Mouse (Mus musculus) kidney, embryonic 14.5 days (tissue): ENCODE data around the gene Bmp10. TPM values are rescaled to one million over a fixed set of nuclear protein-coding genes. Genes with fewer than 3 reads are reported as not detected.
A peak's percentile ranks its signal among the peaks of the same experiment; 100 is the strongest.

Experiments
- ATAC-seq: fragments of 200-750 bp; cut with Nextera tagmentation; 2 replicates; pipeline ENCODE4 v1.8.0; 2017; ENCODE audit warnings: moderate number of reproducible peaks, mild to moderate bottlenecking, moderate TSS enrichment, moderate library complexity; ENCODE audit not compliant: low FRiP score, low TSS enrichment
- H3K27ac ChIP-seq: fragments of 300-500 bp; sonication (generic); 2 replicates; pipeline ENCODE4 v1.5.1; 2014; ENCODE audit warnings: low read depth, mild to moderate bottlenecking, low read length, moderate library complexity, mixed read lengths
- H3K27me3 ChIP-seq: fragments of 300-500 bp; sonication (generic); 2 replicates; pipeline ENCODE4 v1.6.1; 2014; ENCODE audit warnings: mild to moderate bottlenecking, low read length; ENCODE audit not compliant: control insufficient read depth, insufficient read depth
- H3K36me3 ChIP-seq: fragments of 300-500 bp; sonication (generic); 2 replicates; pipeline ENCODE4 v1.6.1; 2014; ENCODE audit warnings: low read length, mixed read lengths; ENCODE audit not compliant: control insufficient read depth, insufficient read depth
- H3K4me1 ChIP-seq: fragments of 300-500 bp; sonication (generic); 2 replicates; pipeline ENCODE4 v1.6.1; 2014; ENCODE audit warnings: low read length, mixed read lengths; ENCODE audit not compliant: control insufficient read depth, insufficient read depth
- H3K4me2 ChIP-seq: fragments of 300-500 bp; sonication (generic); replicated peaks from 2 replicates; pipeline ENCODE4 v1.6.1; 2014; ENCODE audit warnings: low read depth, mild to moderate bottlenecking, low read length
- H3K4me3 ChIP-seq: fragments of 300-500 bp; sonication (generic); 2 replicates; pipeline ENCODE4 v1.5.1; 2014; ENCODE audit warnings: mild to moderate bottlenecking, low read length
- H3K9ac ChIP-seq: fragments of 300-500 bp; sonication (generic); 2 replicates; pipeline ENCODE4 v1.6.1; 2014; ENCODE audit warnings: low read depth, mild to moderate bottlenecking, low read length, moderate library complexity
- H3K9me3 ChIP-seq: fragments of 300-500 bp; sonication (generic); 2 replicates; pipeline ENCODE4 v1.6.1; 2016; ENCODE audit warnings: low read length; ENCODE audit not compliant: control insufficient read depth
- WGBS: fragments of 180-500 bp; shearing (Covaris S2); extraction: QIAGEN DNeasy Blood & Tissue Kit; methylation state at CpG from one replicate; pipeline ENCODE4 v1.1.7; 2014; 5-methylcytosine and 5-hydroxymethylcytosine counted together
- polyA plus RNA-seq: library from polyadenylated mRNA; unstranded; fragments of >200 nt; fragmentation: Nextera tagmentation; extraction: Ambion mirVana; gene quantifications from 2 replicates; pipeline ENCODE4 v1.2.1, GENCODE M21; 2014

The Bmp10 gene
- polyA plus RNA-seq, 1 experiment from 2014 or later = not detected

- H3K4me3 ChIP-seq = no peak overlapping the region
- H3K36me3 ChIP-seq = no peaks in the 10 kb centered on the region
- no peak overlapping the region for H3K9ac ChIP-seq
- 70% methylated on average over 9 of the region's 9 CpGs for WGBS
- H3K4me1 ChIP-seq = 0 out of 2 replicates have a peak, but pooled peaks cover 9% of the 10 kb centered on the region
- 0 out of 2 replicates have a peak, but pooled peaks have one; percentile 25 for ATAC-seq
- no peaks in the 10 kb centered on the region for H3K9me3 ChIP-seq
- no peaks in the 10 kb centered on the region for H3K27me3 ChIP-seq
- no peak overlapping the region for H3K27ac ChIP-seq
- no peak overlapping the region for H3K4me2 ChIP-seq
Measured at GRCm38 (mm10) chr6:87394783-87395182, 34.0 kb upstream of the Bmp10 start.

GRCm38 (mm10) chr6:87399137-87399536 is 29.7 kb upstream of the Bmp10 start:
- no peaks in the 10 kb centered on the region for H3K36me3 ChIP-seq
- no peak overlapping the region for H3K27ac ChIP-seq
- H3K9ac ChIP-seq = no peak overlapping the region
- H3K27me3 ChIP-seq = no peaks in the 10 kb centered on the region
- WGBS = 1% methylated on average over 5 of the region's 5 CpGs
- H3K9me3 ChIP-seq = no peaks in the 10 kb centered on the region
- H3K4me3 ChIP-seq = no peak overlapping the region
- H3K4me1 ChIP-seq = 0 out of 2 replicates have a peak, but pooled peaks cover 4% of the 10 kb centered on the region
- no peak overlapping the region for H3K4me2 ChIP-seq
- peak; percentile 57; the same call in 1 of the 2 replicates for ATAC-seq

DNA sequence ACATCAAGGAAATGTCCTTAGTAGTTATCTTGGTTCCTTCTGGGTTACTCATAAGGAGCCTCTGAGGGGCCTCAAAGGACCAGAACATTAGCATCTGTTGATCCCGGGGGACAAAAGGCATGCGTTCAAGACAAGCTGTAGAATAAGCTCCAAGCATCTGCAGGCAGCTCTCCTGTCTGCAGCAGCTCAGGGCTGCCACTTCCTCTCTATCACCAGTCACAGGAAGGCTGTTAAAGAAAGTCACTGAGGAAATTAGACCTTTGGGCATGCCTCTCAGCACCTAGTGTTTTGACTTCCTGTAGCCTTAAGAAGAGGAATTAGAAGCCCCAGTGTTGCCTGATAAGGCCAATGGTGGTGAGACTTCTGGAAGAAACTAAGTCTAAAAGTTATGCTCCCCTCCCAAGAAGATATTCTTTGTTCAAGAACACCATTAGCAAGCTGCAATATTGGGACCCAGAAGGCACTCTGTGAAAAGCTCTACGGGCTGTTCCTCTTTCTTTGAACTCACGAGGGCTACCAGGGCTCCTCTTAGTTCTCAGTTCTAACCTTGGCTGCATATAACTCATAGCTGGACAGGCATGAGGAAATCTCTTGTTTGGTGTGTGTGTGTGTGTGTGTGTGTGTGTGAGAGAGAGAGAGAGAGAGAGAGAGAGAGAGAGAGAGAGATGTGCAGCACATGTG is 28.8 kb upstream of the Bmp10 start:
- Histone ChIP-seq H3K4me1 (no peaks in the 10 kb centered on the region), H3K9ac (no peak overlapping the region), H3K4me2 (no peak overlapping the region), H3K4me3 (no peak overlapping the region), H3K27me3 (no peaks in the 10 kb centered on the region), H3K27ac (no peak overlapping the region), H3K36me3 (no peaks in the 10 kb centered on the region), H3K9me3 (no peaks in the 10 kb centered on the region)
- 60% methylated on average over 4 of the region's 4 CpGs for WGBS
- ATAC-seq = no peak

DNA sequence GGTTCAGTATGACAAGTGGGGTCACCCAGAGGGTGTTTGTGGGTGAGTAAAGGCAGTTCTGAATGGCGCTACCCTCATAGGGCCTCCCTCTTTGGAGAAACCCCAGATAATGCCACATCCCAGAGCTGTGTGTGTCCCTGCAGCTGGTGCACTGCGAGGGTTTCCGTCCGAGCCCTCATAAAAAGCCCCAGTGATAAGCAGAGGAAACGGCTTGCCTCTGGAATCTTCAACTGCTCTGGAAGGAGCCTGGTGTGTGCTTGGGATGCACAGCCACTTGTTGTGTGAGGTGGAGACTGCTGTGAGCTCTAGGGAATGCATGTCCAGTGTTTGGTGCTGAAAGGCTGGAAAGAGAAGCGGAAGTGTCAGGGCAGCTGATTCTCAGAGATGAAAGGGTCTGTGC is 27.3 kb upstream of the Bmp10 start:
- Histone ChIP-seq H3K9me3 (no peaks in the 10 kb centered on the region), H3K4me1 (no peaks in the 10 kb centered on the region), H3K9ac (no peak overlapping the region), H3K27ac (no peak overlapping the region), H3K4me2 (no peak overlapping the region), H3K27me3 (no peaks in the 10 kb centered on the region), H3K36me3 (no peaks in the 10 kb centered on the region), H3K4me3 (no peak overlapping the region)
- ATAC-seq = no peak
- WGBS = 57% methylated on average over 6 of the region's 6 CpGs

- H3K27me3 ChIP-seq = no peaks in the 10 kb centered on the region
- WGBS = 34% methylated on average over 3 of the region's 3 CpGs
- no peak for ATAC-seq
Measured at GRCm38 (mm10) chr6:87412011-87412410, 16.8 kb upstream of the Bmp10 start.

DNA sequence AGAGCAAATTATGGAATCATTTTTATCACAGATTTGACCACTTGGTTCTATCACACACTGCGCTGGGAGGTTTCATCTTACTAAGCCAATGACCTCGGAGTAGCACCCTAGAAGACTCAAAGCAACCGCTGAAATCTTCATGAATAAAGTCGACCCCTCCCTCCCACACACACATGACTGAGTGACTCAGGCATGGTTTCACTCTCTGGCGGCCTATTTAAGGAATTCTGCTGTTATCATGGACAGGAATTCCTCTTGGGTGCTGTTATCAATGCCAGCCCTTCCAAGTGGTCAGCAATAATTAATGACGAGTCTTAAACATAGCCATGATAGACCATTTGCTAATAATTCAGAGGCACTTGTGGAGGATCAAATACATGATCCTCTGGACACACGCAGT is 6.5 kb upstream of the Bmp10 start:
- Histone ChIP-seq H3K9me3 (no peaks in the 10 kb centered on the region), H3K27ac (no peak overlapping the region), H3K4me1 (no peaks in the 10 kb centered on the region), H3K4me3 (no peak overlapping the region), H3K4me2 (no peak overlapping the region), H3K36me3 (no peaks in the 10 kb centered on the region), H3K9ac (no peak overlapping the region), H3K27me3 (no peaks in the 10 kb centered on the region)
- no peak for ATAC-seq
- 70% methylated on average over 7 of the region's 7 CpGs for WGBS

More at GRCm38 (mm10) chr6:87412011-87412410, 16.8 kb upstream of the Bmp10 start:
- Histone ChIP-seq H3K4me2 (no peak overlapping the region), H3K9ac (no peak overlapping the region), H3K9me3 (no peaks in the 10 kb centered on the region), H3K27ac (no peak overlapping the region), H3K36me3 (no peaks in the 10 kb centered on the region), H3K4me3 (no peak overlapping the region), H3K4me1 (no peaks in the 10 kb centered on the region)

- Histone ChIP-seq H3K4me2 (no peak overlapping the region), H3K9me3 (no peaks in the 10 kb centered on the region), H3K36me3 (no peaks in the 10 kb centered on the region), H3K4me3 (no peak overlapping the region), H3K27me3 (no peaks in the 10 kb centered on the region), H3K4me1 (no peaks in the 10 kb centered on the region), H3K27ac (no peak overlapping the region), H3K9ac (no peak overlapping the region)
- ATAC-seq = no peak
- 66% methylated on average over 19 of the region's 19 CpGs for WGBS
Measured at GRCm38 (mm10) chr6:87424037-87424816, 4.6 kb upstream of the Bmp10 start.

DNA sequence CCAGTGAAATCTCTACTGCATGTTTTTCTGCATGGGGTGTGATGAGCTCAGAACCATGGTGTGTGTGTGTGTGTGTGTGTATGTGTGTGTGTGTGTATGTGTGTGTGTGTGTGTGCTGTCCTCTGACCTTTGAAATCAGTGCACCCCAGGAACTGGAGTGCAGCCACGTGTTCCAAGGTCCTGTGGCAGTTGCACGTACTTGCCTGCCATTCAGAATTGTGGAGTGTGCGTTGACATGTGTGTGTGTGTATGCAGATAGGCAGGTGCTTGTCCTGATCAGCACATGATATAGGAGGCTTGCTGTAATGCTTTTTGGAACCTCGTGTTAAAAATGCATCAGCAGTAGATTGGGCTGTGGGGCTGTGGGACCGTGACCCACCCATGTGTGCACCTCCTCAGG is 1.8 kb upstream of the Bmp10 start:
- Histone ChIP-seq H3K9me3 (no peaks in the 10 kb centered on the region), H3K36me3 (no peaks in the 10 kb centered on the region), H3K4me2 (no peak overlapping the region), H3K27me3 (no peaks in the 10 kb centered on the region), H3K9ac (no peak overlapping the region), H3K4me1 (no peaks in the 10 kb centered on the region), H3K27ac (no peak overlapping the region), H3K4me3 (no peak overlapping the region)
- no peak for ATAC-seq
- WGBS = 78% methylated on average over 5 of the region's 5 CpGs

DNA sequence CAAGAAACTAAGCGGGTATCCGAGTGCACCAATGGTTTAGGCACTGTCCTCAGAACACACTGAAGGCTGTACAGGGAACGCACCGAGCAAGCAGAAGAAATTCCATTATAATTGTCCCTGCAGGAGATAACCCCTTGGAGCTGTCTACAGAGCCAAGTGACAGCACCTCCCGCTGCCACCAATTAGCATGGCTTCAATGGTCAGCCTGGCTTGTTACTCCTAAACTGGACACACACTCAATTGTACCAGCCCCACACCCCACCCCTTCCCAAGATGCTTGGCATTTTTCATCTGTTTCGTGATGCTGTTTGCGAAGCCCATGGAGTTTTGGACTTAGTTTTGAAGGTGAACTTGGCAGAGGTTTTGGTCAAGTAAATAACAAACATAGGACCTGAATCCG is 1.2 kb upstream of the Bmp10 start:
- Histone ChIP-seq H3K4me1 (no peaks in the 10 kb centered on the region), H3K9ac (no peak overlapping the region), H3K36me3 (no peaks in the 10 kb centered on the region), H3K9me3 (no peaks in the 10 kb centered on the region), H3K27me3 (no peaks in the 10 kb centered on the region), H3K4me2 (no peak overlapping the region), H3K4me3 (no peak overlapping the region), H3K27ac (no peak overlapping the region)
- ATAC-seq = no peak
- 90% methylated on average over 8 of the region's 8 CpGs for WGBS
